Mouse (Mus musculus): ENCODE results near the gene Rnf144b. TPM values are rescaled to one million over a fixed set of nuclear protein-coding genes. Genes with fewer than 3 reads are reported as not detected.

Gene Rnf144b
- polyA plus RNA-seq, 1 experiment = 1.3 TPM

Other genes starting within 250 kb of the Rnf144b start
- gene Kif13a, start 192.8 kb upstream of the Rnf144b start, polyA plus RNA-seq (2012; rRNA removed) = 33.8 and 47.5 TPM in 2 replicates
- 2.7 and 3.6 TPM in 2 replicates for gene Nhlrc1, start 107.8 kb upstream of the Rnf144b start, polyA plus RNA-seq (2012; rRNA removed)
- 7.0 and 12.3 TPM in 2 replicates for gene Kdm1b, start 79.2 kb upstream of the Rnf144b start, polyA plus RNA-seq (2012; rRNA removed)
- gene Tpmt, start 77.9 kb upstream of the Rnf144b start, polyA plus RNA-seq (2012; rRNA removed) = 4.2 and 6.7 TPM in 2 replicates
- gene Dek, start 16.5 kb upstream of the Rnf144b start, polyA plus RNA-seq (2012; rRNA removed) = 9.5 and 10.2 TPM in 2 replicates